Mouse (Mus musculus): ENCODE measurements around the gene Wipf2.
"Not testable (repeated sequence)": the region's sequence is repeated elsewhere in the genome, so short reads cannot be mapped to it uniquely, and the experiment has no call there.

The Wipf2 gene

DNA sequence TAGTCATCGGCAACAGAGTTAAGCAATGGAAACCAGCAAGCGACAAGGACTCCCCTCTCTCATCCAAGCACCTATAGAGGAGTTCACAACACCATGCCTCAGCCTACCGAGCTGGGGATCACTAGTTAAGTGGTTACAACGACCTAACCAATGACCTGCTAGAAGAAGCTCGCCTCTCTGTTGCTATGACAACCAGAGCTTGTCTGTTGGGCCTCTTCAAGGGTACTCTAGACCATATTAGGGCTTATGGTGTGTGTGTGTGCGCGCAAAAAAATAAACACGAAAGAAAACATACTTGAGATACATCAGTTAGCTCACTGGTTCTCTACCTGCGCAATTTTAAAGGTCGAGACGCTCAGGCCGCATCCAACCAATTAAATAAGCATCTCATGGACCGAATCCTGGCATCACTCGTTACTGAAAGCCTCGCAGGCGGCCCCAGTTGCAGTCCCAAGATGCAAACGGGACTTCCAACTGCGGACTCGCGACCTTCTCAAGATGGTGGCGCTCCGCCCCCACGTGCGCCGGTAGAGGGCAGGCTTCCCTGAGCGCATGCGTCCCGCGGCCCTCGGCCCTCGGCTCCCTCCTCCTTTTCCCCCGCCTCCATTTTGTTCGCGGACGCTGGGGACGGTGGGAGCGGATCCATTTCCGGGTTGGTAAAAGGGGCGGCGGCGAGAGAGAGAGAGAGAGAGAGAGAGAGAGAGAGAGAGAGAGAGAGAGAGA lies at the start of gene Wipf2:
TSS of gene Wipf2 (plus strand) at position 611 of the 723 bp plus-strand sequence.
- DNase-seq (ENCODE audit: low spot score in 2 of 2) = peak; percentile 92 to 93

DNA sequence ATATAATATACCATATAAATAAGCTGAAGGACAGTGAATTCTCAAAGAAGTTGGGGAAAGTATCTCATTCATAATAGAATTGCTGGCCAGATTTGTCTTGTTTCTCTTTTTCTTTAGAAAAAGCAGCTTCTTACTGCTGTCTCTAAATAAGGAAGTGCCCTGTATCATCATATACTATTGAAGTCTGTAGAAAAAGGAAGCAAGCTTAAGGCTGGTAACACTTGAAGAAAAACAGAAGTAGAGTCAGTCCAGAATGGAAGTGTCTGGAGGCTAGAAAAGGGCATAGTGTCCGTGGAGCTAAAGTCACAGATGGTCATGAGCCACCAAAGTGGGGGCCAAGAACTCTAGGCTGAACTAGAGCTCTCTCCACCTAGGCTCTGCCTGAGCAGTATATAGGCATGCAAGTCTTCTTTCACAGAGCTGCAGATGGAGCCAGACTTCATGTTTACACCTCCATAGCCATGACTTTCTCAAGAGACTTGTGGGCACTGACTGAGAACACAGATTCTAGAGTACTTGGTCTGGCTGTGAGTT lies 46.7 kb upstream of the Wipf2 start:
- DNase-seq (ENCODE audit: low spot score in 2 of 2) = no peak

DNA sequence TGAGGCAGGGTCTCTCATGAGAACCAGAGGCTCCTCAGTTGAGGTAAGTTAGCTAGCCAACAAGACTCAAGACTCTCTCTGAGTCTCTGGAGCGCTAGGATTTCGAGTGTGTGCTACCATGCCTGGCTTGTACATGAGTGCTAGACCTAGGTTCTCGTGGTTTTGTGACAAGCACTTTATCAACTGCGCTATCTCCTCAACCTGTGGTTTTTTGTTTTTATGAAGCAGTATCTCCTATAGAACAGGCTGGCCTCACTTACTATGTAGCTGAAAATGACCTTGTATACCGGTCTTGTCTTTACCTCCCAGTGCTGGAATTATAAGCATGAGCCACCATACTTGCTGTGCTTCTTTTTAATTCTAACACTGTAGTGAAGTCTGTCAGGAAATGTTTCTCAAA lies 42.5 kb upstream of the Wipf2 start:
- no peak for DNase-seq (ENCODE audit: low spot score in 2 of 2)

DNA sequence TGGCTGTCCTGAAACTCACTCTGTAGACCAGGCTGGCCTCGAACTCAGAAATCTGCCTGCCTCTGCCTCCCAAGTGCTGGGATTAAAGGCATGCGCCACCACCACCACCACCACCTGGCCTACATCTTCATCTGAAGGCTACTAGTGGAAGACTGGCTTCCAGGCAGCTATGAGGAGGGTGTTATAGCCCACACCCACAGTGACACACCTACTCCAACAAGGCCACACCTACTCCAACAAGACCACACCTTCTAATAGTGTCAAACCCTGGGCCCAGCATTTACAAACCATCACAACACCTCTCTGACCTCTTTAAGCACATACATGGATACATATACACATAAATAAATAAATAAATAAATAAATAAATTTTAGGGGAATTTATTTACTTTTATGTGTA lies 37.4 kb upstream of the Wipf2 start:
- DNase-seq (ENCODE audit: low spot score in 2 of 2) = not testable (repeated sequence)

DNA sequence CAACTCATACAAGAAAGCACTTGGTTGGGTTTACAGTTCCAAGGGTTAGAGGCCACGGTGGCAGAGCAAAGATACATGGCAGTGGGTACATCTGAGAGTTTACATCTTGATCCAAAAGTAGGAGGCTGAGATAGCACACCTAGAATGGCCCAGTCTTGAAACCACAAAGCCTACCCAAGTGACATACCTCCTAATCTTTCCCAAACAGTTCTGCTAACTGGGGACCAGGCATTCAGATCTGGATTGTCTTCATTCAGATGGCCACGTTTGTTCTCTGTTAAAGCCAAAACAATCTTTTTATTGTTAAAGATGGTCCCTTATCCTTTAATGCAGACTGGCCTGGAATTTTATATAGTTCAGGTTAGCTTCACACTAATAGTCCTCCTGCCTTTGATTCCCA lies 35.6 kb upstream of the Wipf2 start:
- DNase-seq (ENCODE audit: low spot score in 2 of 2) = no peak

DNA sequence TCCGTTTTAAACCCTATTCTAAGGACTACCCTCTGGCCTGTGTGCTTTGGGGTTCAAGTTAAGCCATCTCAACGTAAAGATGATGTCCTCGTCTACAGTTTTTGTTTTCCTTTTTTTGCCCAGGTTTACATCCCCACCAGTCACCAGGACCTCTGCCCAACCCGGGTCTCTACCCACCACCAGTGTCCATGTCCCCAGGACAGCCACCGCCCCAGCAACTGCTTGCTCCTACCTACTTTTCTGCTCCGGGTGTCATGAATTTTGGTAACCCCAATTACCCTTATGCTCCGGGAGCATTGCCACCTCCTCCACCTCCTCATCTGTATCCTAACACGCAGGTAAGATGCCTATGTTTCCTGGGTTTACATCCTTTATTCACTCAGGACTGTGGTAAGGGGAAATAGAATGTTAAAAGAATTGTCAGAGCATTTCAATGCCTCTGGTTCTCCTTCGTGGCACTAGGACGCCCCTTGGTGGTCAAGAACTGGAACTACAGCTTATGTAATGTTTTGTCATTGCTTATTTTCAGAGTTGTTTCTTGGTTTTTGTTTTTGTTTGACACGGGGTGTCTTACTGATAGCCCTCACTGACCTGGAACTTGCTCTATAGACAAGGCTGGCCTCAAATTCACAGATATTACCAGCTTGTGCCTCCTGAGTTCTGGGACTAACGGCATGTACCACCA lies 34.2 kb upstream of the Wipf2 start:
- DNase-seq (ENCODE audit: low spot score in 2 of 2) = no peak

DNA sequence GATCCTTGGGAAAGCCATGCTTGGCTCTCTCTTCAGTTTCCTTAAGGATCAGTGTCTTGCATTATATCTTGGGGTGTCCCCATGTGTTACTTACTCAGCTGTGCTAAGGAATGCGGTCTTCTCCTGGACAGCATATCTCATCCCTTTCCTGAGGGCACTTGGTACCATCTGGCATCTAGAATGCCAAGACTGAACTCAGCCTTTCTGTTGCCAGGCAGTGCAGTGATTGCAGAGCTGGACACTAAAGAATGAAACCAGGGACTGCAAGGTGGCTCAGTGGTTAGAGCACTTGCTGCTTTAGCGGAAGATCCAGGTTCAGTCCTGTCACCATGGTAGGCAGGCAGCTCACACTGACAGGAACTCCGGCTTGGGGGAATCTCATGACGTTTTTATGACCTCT lies 33.6 kb upstream of the Wipf2 start:
- no peak for DNase-seq (ENCODE audit: low spot score in 2 of 2)

DNA sequence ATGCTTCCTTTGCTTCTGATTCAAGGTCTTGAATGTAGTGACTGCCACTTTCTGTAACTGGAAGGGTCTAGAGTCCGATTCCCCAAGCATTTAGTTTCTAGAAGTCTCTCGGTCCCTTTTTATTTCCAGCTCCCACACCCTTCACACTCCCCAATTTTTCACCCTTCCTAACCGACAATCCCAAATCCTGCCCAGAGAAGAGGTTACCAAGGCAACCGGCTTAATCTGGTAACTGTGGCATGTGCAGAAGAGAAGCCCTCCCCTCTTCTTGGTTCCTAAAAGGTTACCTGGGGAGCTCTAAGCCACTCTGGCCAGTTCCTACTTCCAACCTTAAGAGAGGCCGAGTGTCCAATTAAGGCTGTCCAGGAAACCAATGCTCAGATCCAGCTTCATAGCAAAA lies 28.1 kb upstream of the Wipf2 start:
- no peak for DNase-seq (ENCODE audit: low spot score in 2 of 2)

DNA sequence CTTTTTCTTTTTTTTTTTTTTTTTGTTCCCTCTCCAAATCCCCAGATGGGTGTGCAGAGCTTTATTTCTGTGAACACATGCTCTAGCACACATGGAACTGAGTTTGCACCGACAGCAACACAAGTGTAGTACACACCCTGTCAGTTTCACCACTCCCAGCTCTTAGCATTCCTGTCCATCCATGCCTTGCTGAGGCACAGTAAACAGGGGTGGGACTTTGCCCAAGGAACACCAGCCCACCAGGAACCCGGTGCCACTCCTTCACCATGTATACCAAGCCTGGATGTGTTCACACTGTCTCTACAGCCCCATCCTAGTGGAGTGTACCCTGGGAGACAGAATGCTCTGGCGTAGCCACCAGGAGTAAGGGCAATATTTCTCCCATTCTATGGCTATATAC lies 27.7 kb upstream of the Wipf2 start:
- DNase-seq (ENCODE audit: low spot score in 2 of 2) = no peak

DNA sequence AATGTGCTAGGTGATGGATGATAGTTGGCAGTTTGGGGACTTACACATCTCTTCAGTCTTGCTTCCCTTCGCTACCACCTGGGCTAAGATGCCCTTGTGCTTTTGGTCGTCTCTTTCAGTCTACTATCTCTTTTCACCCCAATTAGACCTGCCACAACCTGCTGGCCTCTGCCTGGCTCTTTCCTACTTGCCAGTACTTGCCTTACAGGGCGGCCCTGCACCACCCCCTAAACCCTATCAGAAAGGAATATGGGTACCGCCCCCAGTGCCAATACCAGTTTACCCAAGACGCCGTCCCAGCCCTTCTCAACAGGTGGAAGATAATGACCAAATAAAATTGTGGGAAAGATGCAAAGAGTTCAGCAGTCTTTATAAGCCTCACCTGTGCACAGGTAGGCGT lies 27.3 kb upstream of the Wipf2 start:
- DNase-seq (ENCODE audit: low spot score in 2 of 2) = no peak

DNA sequence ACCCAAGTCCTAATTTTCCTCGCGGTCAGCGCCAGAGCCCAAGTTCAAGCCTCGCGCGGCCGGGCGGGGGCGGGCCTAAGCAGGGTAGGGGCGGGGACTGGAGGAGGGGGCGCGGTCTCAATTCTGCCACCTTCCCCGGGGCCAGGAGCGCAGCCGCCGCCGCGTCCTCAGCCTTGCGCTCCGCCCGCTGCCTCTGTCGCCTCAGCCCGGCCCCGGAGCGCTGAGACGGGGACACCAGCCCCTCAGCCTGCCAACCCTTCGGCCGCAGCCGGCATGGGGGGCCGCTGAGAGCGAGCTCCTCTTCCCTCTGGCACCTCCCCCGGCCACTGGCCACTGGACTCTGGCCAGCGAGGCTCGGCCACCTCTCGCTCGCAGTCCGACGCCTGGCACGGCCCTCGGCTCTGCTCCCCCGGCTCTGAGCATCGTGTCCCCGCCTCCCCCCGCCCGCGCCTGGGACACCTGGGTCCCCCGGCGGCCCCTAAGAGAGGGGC lies 26.7 kb upstream of the Wipf2 start, which contains the start of gene Rapgefl1:
TSS of gene Rapgefl1 (plus strand) at position 135 of the 491 bp plus-strand sequence.
- DNase-seq (ENCODE audit: low spot score in 2 of 2) = peak; percentile 66 to 70

DNA sequence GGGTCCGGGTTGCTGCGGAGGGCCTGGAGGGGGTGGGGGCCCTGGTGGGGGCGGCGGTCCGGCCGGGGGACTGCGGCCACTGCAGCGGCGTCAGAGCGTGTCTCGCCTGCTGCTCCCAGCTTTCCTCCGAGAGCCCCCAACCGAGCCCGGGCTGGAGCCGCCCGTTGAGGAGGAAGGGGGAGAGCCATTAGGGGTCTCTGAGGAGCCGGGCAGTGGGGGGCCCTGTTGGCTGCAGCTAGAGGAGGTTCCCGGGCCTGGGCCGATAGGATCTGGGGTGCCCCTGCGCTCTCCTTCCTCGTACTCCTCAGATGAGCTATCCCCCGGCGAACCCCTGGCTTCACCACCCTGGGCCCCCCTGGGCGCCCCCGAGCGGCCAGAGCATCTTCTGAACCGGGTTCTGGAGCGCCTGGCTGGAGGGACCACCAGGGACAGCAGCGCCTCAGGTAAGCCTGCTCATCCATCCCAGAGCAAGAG lies 26.2 kb upstream of the Wipf2 start:
- no peak for DNase-seq (ENCODE audit: low spot score in 2 of 2)

DNA sequence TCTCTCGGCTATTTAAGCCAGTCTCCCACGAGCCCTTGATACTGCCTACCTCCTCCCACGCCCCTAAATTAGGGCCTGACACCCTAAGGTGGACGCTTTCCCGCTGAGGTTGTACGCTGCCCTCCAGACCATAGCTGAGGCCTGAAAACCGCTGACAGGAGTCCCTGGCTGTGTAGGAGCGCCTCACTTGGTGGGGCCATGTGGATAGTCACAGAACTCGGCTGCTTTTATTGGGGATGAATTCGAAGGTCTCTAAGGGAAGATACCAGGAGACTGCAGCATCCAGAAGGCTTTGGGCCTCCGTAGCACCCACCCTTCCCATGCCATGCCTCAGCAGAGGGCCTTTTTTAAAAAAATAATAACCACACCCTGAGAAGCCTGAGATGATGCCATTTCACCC lies 25.5 kb upstream of the Wipf2 start:
- DNase-seq (ENCODE audit: low spot score in 2 of 2) = no peak

DNA sequence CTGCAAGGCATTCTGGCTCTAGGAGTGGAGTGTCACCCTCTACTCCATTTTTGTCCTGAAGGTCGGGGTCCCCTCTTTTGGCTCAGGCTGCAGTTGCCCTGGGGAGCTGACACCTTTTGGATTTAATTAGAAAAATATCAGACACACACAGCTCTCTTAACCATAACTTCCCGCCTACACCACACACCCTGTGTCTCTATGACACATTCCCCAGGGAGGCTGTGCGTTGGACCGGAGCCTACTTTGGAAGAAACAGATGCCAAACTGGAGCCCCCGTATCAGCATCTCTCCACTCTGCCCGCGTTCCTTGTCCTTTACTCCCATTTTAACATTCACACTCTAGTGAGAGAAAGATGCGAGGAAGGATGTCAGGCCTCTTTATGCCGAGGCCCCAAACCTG lies 24.9 kb upstream of the Wipf2 start:
- DNase-seq (ENCODE audit: low spot score in 2 of 2) = peak; percentile 69 to 81

DNA sequence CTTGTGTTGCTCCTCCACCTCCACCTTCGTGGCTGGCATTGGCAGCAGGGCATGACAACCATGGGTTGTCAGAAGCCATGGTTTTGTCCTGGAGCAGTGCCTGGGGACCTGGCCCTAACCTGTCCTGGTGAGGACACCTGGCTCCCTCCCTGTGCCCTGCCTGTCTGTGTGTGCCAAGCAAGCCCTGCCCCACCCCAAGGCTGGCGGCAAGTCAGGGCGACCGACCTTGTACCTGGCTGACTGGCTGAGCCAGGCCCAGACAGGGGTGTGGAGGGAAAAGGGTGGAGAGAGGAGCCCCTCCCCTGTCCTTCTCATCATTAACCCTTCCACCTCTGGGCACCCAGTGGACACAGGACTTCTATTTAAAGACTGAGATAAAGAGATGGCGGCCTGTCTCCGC lies 24.0 kb upstream of the Wipf2 start:
- no peak for DNase-seq (ENCODE audit: low spot score in 2 of 2)

DNA sequence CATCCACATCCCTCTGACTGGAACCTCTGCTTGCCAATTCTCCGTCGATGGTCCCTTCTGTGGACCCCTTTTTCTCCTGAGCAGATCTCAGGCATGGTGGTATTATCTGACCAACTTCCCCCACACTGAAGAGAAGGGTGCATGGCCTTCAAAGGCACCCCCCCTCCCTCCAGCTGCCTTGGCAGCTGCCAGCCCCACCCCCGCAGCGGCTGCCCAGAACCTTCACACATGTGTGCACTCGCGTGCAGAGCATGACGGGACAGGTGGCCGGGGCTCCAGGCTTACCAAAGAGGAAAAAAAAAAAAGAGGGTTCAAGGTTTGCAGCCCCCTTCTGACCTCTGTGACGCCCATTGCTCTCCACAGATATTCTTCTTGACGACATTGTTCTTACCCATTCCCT lies 23.5 kb upstream of the Wipf2 start:
- DNase-seq (ENCODE audit: low spot score in 2 of 2) = no peak

DNA sequence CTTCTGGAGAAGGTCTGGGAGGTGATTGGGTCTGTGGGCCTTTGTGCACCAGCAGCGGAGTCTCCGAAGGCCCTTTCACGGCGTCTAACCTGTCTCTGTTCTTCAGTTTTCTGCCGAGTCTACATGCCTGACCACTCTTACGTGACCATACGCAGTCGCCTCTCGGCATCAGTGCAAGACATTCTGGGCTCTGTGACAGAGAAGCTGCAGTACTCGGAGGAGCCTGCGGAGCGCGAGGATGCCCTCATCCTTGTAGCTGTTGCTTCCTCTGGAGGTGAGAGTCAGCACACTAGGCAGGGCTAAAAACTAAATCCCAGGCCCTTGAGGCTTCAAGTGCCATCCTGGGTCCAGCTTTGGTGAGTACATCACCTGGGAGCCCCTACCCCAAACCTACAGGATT lies 17.4 kb upstream of the Wipf2 start:
- no peak for DNase-seq (ENCODE audit: low spot score in 2 of 2)

DNA sequence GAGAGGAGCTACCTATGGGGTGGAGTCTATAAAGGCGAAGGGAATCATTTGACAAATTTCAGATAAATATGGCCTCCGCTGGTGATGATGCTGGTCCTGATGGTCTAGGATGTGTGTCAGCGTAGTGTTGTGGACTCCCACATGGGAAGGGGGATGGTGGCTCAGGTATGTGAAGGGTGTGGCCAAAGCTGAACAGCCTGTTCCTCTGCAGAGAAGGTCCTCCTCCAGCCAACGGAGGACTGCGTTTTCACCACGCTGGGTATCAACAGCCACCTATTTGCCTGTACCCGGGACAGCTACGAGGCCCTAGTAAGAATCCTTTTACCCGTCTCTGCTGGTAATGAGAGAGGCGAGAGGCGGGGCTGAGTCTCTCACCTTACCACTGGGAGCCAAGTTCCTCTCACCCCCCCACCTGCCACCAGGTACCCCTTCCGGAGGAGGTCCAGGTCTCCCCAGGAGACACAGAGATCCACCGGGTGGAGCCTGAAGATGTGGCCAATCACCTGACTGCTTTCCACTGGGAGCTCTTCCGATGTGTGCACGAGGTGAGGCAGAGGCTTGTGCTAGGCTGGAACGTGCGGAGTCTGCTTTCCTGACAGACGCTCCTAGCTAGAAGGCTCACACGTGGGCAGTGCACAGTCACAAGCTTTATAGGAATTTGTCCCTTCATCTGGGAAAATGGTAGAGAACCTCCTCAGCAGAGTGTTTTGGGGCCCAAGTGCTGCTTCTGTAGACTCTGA lies 16.4 kb upstream of the Wipf2 start:
- DNase-seq (ENCODE audit: low spot score in 2 of 2) = no peak

DNA sequence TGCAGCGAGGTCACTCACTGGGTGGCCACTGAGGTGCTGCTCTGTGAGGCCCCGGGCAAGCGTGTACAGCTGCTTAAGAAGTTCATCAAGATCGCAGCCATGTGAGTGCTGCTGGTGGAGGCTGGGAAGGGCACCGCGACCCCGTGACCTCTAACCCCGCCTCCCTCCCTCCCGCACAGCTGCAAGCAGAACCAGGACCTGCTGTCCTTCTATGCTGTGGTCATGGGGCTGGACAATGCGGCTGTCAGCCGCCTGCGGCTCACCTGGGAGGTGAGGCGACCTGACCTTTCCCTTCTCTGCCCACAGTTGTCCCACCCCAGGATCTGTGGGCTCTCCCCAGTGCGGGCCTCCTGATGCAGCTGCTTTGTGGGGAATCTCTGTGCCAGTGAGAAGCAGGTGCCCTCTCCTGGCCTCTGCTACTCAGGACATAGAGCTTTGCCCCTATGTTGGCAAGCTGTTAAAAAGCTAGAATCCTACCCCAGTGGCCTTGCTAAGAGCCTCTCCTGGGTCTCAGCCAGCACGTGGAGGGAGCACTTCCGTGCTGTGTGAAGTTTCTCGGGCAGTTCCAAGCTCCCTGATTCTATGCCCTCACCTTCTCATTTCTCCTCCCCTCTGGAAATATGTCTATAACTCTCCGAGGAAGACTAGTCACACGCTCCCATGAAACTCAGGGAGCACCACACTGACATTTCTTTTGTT lies 14.1 kb upstream of the Wipf2 start:
- no peak for DNase-seq (ENCODE audit: low spot score in 2 of 2)

DNA sequence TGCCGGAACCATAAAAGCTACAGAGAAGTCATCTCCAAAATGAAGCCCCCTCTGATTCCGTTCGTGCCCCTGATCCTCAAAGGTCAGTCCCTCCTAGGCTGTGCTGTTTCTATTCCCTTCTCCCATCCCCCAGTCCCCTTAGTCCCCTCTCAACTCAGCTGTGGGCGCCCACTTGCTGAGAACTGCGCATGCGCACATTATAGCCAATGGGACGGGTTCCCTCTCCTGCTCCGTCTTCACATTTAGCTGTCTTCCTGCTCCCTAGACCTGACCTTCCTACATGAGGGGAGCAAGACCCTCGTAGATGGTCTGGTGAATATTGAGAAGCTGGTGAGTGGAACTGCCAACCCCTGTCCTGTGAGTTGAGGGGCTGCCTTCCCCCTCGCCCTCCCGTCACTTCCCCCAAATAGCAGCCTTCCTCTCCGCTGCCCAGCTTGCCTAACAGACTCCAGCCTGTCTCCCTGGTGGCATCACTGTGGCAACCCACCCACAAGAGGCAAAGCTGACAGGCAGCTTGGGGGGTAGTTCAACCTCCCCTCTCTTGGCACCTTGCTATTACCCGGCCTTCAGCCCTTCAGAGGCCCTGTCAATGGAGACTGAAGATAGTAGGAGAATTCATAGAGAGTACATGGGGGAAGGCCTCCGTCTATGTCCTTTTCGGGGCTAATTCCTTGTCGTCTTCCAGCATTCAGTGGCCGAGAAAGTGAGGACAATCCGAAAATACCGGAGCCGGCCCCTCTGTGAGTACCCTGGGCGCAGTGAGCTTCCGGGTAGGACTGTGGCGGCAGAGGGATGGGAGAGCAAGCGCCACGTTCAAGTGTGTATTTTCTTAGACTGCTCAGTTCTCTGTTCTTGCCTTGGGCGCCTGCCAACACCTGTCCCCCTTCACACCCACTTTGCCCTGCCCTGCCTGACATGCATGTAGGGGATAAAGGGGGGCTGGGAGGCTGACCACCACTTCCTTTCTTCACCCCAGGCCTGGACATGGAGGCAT lies 13.0 kb upstream of the Wipf2 start:
- no peak for DNase-seq (ENCODE audit: low spot score in 2 of 2)
